Comparison of ENCODE assay signal across 13 mouse cellular contexts in the genomic region with DNA sequence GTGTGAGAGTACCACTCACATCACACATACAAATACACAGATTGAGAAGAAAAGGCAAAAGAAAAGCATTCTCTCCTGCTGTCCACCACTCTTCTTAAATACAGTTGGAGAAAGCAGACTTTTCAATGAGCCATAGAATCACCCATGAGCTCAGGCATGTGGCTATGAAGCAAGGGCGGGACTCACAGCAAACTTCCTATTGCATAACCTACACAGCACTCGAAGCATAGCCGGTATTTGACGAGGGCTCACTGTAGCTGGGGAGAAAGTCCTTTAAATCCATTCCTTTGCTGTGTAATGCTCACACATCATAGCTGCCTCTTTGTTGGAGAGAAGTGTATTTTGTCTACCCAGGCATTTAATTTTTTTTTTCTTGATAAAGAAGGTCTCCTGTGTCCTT. TPM values are rescaled to one million over a fixed set of nuclear protein-coding genes. Genes with fewer than 3 reads are reported as not detected.
DNase-seq lines count a peak whose midpoint lies in the region; ATAC-seq and TF ChIP-seq lines count a peak whose summit lies in the region.
"Had no signal": no experiment of that assay in that cellular context is flagged by ENCODE, and none has a peak within 500 bp of the region (broad histone marks: within the 10 kb centered on the region; RNA-seq: fewer than 3 reads in every experiment).

No protein-coding gene starts in this region.

- no peak for TF ChIP-seq CTCF in liver, adult 2 months (IDR thresholded peaks at IDR 0.05; ENCODE audit: low read depth, low read length)

- H3K4me1 ChIP-seq in liver, adult 2 months (ENCODE audit: control insufficient read depth, insufficient read depth, low read length) = peaks cover 34% of the 10 kb centered on the region
- peaks cover 12% of the 10 kb centered on the region for H3K4me1 ChIP-seq in liver, embryonic 11.5 days (replicated peaks; ENCODE audit: control insufficient read depth, insufficient read depth, low read length)
- peaks cover 41% of the 10 kb centered on the region for H3K4me1 ChIP-seq in embryonic facial prominence, embryonic 15.5 days
- peaks cover 69% of the 10 kb centered on the region for H3K4me1 ChIP-seq in lung, embryonic 15.5 days
- H3K4me1 ChIP-seq in stomach, embryonic 15.5 days = peaks cover 44% of the 10 kb centered on the region

- no peaks in the 10 kb centered on the region for H3K36me3 ChIP-seq in liver, adult 2 months (ENCODE audit: control insufficient read depth, insufficient read depth, low read length)
- no peaks in the 10 kb centered on the region for H3K36me3 ChIP-seq in liver, embryonic 11.5 days (ENCODE audit: control insufficient read depth, insufficient read depth, low read length)
- H3K36me3 ChIP-seq in embryonic facial prominence, embryonic 15.5 days = no peaks in the 10 kb centered on the region
- H3K36me3 ChIP-seq in lung, embryonic 15.5 days = no peaks in the 10 kb centered on the region
- no peaks in the 10 kb centered on the region for H3K36me3 ChIP-seq in stomach, embryonic 15.5 days
- H3K36me3 ChIP-seq: forebrain, embryonic 12.5 days; heart, embryonic 12.5 days had no signal

- no peak overlapping the region for H3K4me3 ChIP-seq in liver, adult 2 months (ENCODE audit: insufficient read depth, low read depth, low read length)
- no peak overlapping the region for H3K4me3 ChIP-seq in liver, embryonic 11.5 days (ENCODE audit: low read depth, low read length)
- no peak overlapping the region for H3K4me3 ChIP-seq in embryonic facial prominence, embryonic 15.5 days (replicated peaks)
- H3K4me3 ChIP-seq in lung, embryonic 15.5 days = no peak overlapping the region
- no peak overlapping the region for H3K4me3 ChIP-seq in stomach, embryonic 15.5 days (replicated peaks)
- H3K4me3 ChIP-seq: forebrain, embryonic 12.5 days; heart, embryonic 12.5 days had no signal

- DNase-seq in liver, adult 2 months (ENCODE audit: extremely low read depth, low read depth, low spot score) = peak; percentile 74
- no peak for DNase-seq in liver, embryonic 11.5 days (ENCODE audit: low spot score)
- DNase-seq in ovary, postnatal 14 days (ENCODE audit: low spot score) = no peak
- no peak for DNase-seq in left cerebral cortex, postnatal 14 days (ENCODE audit: low spot score in 2 of 2)
- DNase-seq: adrenal gland, postnatal 14 days; cerebellum, postnatal 25 days; kidney, adult 9 months; right cerebral cortex, postnatal 25 days had no signal

- H3K9ac ChIP-seq in liver, adult 2 months (ENCODE audit: low read depth, low read length) = no peak overlapping the region
- H3K9ac ChIP-seq in liver, embryonic 11.5 days (ENCODE audit: low read depth, low read length) = no peak overlapping the region
- H3K9ac ChIP-seq in embryonic facial prominence, embryonic 15.5 days = no peak overlapping the region
- H3K9ac ChIP-seq in lung, embryonic 15.5 days = no peak overlapping the region
- no peak overlapping the region for H3K9ac ChIP-seq in stomach, embryonic 15.5 days
- H3K9ac ChIP-seq: forebrain, embryonic 12.5 days; heart, embryonic 12.5 days had no signal

- H3K79me2 ChIP-seq in liver, adult 2 months (ENCODE audit: control insufficient read depth, insufficient read depth, low read length) = no peaks in the 10 kb centered on the region

- intact Hi-C loops in left cerebral cortex, postnatal 14 days (cut with DNase I) = no loop called here

- 16% methylated on average over 4 of the region's 4 CpGs for WGBS in liver, adult 2 months
- WGBS in liver, embryonic 11.5 days = 22% methylated on average over 4 of the region's 4 CpGs
- WGBS in embryonic facial prominence, embryonic 15.5 days = 32% methylated on average over 4 of the region's 4 CpGs
- WGBS in lung, embryonic 15.5 days = 11% methylated on average over 4 of the region's 4 CpGs
- 29% methylated on average over 4 of the region's 4 CpGs for WGBS in stomach, embryonic 15.5 days

- no peaks in the 10 kb centered on the region for H3K9me3 ChIP-seq in liver, embryonic 11.5 days (ENCODE audit: control insufficient read depth, low read length)
- H3K9me3 ChIP-seq in embryonic facial prominence, embryonic 15.5 days (replicated peaks) = no peaks in the 10 kb centered on the region
- no peaks in the 10 kb centered on the region for H3K9me3 ChIP-seq in lung, embryonic 15.5 days
- H3K9me3 ChIP-seq in stomach, embryonic 15.5 days = no peaks in the 10 kb centered on the region
- H3K9me3 ChIP-seq: forebrain, embryonic 12.5 days; heart, embryonic 12.5 days had no signal

- TF ChIP-seq POLR2A in liver, adult 2 months (IDR thresholded peaks at IDR 0.05; ENCODE audit: extremely low read depth, insufficient read depth, low read length) = no peak

- H3K27me3 ChIP-seq in liver, adult 2 months (ENCODE audit: control insufficient read depth, insufficient read depth, low read length) = no peaks in the 10 kb centered on the region
- H3K27me3 ChIP-seq in liver, embryonic 11.5 days (replicated peaks; ENCODE audit: control insufficient read depth, insufficient read depth, low read length) = no peaks in the 10 kb centered on the region
- H3K27me3 ChIP-seq in embryonic facial prominence, embryonic 15.5 days = no peaks in the 10 kb centered on the region
- no peaks in the 10 kb centered on the region for H3K27me3 ChIP-seq in lung, embryonic 15.5 days
- H3K27me3 ChIP-seq in stomach, embryonic 15.5 days (replicated peaks) = no peaks in the 10 kb centered on the region
- H3K27me3 ChIP-seq: forebrain, embryonic 12.5 days; heart, embryonic 12.5 days had no signal

- no peak overlapping the region for H3K4me2 ChIP-seq in liver, embryonic 11.5 days
- no peak overlapping the region for H3K4me2 ChIP-seq in embryonic facial prominence, embryonic 15.5 days (replicated peaks)
- no peak overlapping the region for H3K4me2 ChIP-seq in lung, embryonic 15.5 days
- no peak overlapping the region for H3K4me2 ChIP-seq in stomach, embryonic 15.5 days
- H3K4me2 ChIP-seq: forebrain, embryonic 12.5 days; heart, embryonic 12.5 days had no signal

- peak overlapping the region; percentile 78; the same call in 1 of the 2 replicates for H3K27ac ChIP-seq in liver, adult 2 months (replicated peaks; ENCODE audit: insufficient read depth, low read depth, low read length)
- no peak overlapping the region for H3K27ac ChIP-seq in liver, embryonic 11.5 days (ENCODE audit: low read depth, low read length)
- H3K27ac ChIP-seq in embryonic facial prominence, embryonic 15.5 days (replicated peaks) = peak overlapping the region; percentile 58; the same call in 1 of the 2 replicates
- peak overlapping the region; percentile 82 for H3K27ac ChIP-seq in lung, embryonic 15.5 days
- H3K27ac ChIP-seq in stomach, embryonic 15.5 days = peak overlapping the region; percentile 49
- H3K27ac ChIP-seq: forebrain, embryonic 12.5 days had no signal

- ATAC-seq in liver, embryonic 11.5 days (replicated peaks; ENCODE audit: low FRiP score) = no peak
- no peak for ATAC-seq in embryonic facial prominence, embryonic 15.5 days (ENCODE audit: insufficient number of reproducible peaks, low FRiP score, low TSS enrichment, low read depth)
- peak; percentile 68; the same call in 1 of the 2 replicates for ATAC-seq in lung, embryonic 15.5 days (ENCODE audit: borderline replicate concordance, extremely low read depth, low FRiP score, low TSS enrichment)
- no peak for ATAC-seq in stomach, embryonic 15.5 days (ENCODE audit: insufficient read depth, low FRiP score, low read depth)

RNA-seq across cellular contexts. Expression of a gene that starts 19.4 kb away (rescaled TPM):
- 11.7 and 14.5 TPM in 2 replicates for total RNA-seq in liver, adult 2 months (2014; rRNA removed)
- 1.5 and 1.7 TPM in 2 replicates for polyA plus RNA-seq in liver, adult 2 months (2012; rRNA removed)
- polyA plus RNA-seq in liver, embryonic 11.5 days (2014; fragmentation: Nextera tagmentation; extraction: Ambion mirVana) = 11.7 and 14.4 TPM in 2 replicates
- polyA plus RNA-seq in embryonic facial prominence, embryonic 15.5 days (2015; fragmentation: Nextera tagmentation; extraction: Ambion mirVana) = 17.7 and 17.9 TPM in 2 replicates
- 20.0 and 20.9 TPM in 2 replicates for polyA plus RNA-seq in lung, embryonic 15.5 days (2015; fragmentation: Nextera tagmentation; extraction: Ambion mirVana)
- 20.5 and 21.7 TPM in 2 replicates for polyA plus RNA-seq in stomach, embryonic 15.5 days (2015; fragmentation: Nextera tagmentation; extraction: Ambion mirVana)
- total RNA-seq in left cerebral cortex, postnatal 14 days (2021) = 10 to 100 TPM; 91.6 to 95.2 TPM
